Mouse (Mus musculus) heart, adult 8-10 months (tissue): ENCODE data around the gene Tctn1. TPM values are rescaled to one million over a fixed set of nuclear protein-coding genes. Genes with fewer than 3 reads are reported as not detected.
"Not testable (repeated sequence)": the region's sequence is repeated elsewhere in the genome, so short reads cannot be mapped to it uniquely, and the experiment has no call there.

Experiments used
- DNase-seq: peaks from one replicate; pipeline ENCODE4 v3.0.0; 2022; ENCODE audit warnings: low spot score
- total RNA-seq, 4 experiments: library from RNA; stranded (reverse); gene quantifications; 2 replicates each; pipeline ENCODE4 v1.2.4; 2022

The Tctn1 gene
- total RNA-seq, 4 experiments from 2014 or later, result 3.5 to 5.1 (median 3.8) TPM

- DNase-seq, result no peak
Observed at GRCm38 (mm10) chr5:122219655-122220629, 44.3 kb downstream of the Tctn1 start.

- no peak for DNase-seq
Observed at GRCm38 (mm10) chr5:122218928-122219327, 45.3 kb downstream of the Tctn1 start.

DNA sequence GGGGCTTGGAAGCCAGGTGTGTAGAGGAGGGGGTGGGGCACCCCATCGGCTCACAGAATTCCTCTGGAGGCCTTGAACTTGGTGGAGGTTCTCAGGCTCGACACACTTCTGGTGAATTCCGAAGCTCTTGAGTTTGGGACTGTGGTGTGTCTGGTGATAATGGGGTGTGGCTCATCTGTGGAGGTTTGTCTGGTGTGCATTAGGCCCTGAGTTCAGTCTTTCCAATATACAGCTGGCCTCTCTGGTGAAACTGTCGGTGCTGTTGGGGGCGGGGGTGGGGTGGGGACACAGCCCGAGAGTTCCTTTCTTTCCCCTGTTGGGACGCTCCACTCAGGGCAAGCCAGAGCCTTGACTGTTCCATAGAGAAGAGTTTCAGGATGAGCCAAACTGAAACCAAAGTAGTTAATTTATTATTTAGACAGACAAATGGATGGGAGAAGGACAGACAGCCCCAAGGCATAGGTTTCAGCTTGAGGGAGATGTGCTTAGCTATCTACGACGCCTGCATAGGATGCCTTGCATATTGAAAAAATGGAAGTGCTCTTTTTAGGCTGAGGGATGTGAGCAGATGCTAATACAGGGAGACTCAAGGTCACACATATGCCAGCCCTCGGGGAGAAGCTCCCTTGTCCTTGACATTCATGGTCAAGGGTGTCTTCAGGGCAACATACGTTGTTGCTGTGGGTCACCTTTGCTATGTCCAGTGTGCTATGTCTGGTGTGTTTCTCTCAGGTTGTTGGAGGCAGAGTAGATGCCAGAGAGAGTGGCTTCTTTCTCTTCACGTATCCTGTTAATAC, 46.0 kb downstream of the Tctn1 start:
- no peak for DNase-seq

- no peak for DNase-seq
Observed at GRCm38 (mm10) chr5:122217636-122218035, 46.6 kb downstream of the Tctn1 start.

DNA sequence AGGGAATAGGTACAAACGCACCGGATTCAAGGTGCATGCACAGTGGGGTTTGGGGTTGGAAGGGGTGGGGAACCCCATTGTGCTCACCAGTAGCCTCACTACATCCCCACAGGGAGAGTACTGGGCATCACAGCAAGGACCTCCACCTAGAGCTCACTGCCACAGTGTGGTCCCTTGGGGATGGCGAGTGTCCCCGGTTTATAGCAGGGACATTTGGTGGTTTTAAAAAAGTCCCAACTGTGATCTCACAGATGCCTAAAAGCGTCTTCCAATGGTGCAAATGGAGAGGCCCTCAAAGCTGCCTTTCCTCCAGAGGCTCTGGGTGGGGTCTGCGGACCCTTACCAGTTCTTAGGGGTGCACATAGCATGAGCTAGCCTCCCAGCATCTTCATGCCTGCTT, 50.4 kb downstream of the Tctn1 start:
- DNase-seq, result no peak

GRCm38 (mm10) chr5:122212820-122213219, 51.4 kb downstream of the Tctn1 start:
- not testable (repeated sequence) for DNase-seq

DNA sequence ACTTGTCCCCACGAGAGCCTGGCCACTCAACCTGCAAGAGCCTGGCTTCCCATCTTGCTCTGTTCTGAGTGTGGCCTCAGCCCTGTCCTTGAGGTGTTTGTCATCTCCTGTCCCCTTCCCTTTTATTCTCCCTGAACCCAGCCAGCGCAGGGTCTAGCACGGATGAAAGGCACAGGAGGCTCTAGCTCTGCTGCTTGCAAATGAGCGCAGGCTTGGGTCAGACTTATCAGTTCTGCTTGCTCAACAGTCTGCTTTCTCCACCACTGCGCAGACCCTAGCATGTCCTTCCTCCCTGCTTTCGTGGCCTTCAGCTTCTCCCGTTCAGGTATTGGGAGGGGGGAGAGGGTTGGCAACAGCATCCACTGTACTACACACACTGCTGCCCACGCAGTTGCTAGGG, 52.1 kb downstream of the Tctn1 start:
- no peak for DNase-seq

DNA sequence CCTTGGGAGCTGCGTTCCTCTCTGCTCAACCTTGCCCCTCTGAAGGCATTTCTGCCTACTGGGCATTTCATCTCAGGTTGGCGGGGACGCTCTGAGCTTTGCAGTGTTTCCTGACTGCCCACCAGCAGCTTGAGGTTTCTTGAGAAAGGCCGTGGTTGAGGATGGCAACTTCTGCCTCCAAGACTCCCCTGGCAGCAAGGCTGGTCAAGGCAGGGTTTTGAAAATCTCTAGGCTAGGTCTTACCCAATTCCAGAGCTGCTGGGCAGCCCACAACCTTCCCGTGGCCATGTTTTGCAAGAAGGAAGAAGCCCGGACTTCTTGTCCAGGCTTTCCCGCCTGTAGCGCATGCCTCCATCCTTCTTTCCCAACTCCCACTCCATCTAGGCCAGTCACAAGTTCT, 53.4 kb downstream of the Tctn1 start:
- DNase-seq, result no peak

DNA sequence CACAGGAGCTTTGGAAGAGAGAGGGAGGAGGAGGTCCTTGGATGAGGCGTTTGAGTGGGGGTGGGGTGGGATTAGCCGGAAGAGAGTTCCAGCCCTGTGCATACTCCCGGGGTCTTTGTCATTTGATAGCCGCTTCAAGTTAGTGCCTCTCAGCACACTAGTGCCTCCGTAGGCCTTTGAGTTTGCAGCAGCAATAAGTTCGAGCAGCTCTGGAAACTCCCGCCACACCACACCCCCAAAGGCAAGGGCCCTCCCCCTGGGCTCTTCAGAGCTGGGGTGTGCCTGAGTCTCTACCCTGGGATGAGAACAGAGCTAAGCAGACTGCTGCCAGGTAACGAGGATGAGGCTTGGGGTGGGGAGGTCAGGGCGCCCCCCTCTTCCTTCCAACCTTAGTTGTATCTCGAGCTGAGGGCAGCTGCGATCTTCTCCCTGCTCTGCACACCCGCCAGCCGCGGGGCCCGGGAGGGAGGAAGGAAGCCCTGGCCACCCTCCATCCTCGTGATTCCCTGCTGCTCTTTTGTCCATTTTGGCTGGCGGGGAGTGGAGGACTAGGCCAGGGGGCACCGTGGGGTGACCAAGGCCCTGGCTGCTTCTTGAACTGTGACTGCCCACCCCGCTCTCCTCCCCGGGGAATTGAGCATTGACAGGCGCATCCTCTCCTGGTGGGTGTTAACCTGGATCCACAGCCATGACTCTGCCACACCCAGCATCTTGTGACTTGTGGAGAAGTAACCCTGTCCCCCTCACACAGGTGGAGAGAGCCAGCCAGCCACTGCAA, 54.5 kb downstream of the Tctn1 start:
- DNase-seq, result peak; percentile 48

DNA sequence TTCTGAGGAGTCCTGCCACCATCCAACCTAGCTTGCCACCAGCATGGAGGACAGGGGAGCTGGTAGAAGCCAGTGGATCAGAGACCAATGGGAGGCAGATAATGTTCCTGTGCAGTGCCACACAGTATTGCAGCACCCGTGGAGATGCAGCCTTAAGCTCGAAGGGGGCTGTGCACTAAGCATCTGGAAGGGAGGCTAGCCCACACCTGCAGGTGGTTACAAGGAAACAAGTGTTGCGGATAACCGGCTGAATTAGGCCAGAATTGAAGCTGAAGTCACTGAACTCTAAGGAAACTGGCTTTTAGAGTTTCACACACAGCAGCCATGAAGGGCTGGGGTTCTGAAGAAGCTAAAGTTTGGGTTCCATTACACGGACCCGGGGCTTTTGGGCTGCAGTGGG, 55.4 kb downstream of the Tctn1 start:
- no peak for DNase-seq

DNA sequence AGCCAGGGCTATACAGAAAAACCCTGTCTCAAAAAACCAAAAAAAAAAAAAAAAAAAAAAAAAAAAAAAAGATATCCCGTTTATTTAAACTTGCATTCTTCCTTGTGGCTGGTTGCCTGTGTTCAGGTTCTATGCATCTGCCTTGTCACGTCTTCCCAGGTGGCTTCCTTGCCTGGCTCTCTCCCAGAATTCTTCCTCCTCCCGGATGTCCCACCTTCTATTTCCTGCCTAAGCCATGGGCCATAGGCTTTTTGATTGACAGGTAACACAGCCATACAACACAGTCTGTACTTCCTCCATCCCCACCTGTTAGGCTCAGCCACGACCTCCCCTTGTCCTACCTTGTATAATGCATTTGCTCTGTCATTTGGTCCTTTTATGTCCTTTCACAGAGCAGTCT, 57.8 kb downstream of the Tctn1 start, which contains the start of gene Hvcn1:
Gene Hvcn1 (plus strand): TSS at position 330 of the 400 bp plus-strand sequence.
- DNase-seq, result no peak

GRCm38 (mm10) chr5:122204180-122204579, 60.1 kb downstream of the Tctn1 start:
- DNase-seq, result no peak

DNA sequence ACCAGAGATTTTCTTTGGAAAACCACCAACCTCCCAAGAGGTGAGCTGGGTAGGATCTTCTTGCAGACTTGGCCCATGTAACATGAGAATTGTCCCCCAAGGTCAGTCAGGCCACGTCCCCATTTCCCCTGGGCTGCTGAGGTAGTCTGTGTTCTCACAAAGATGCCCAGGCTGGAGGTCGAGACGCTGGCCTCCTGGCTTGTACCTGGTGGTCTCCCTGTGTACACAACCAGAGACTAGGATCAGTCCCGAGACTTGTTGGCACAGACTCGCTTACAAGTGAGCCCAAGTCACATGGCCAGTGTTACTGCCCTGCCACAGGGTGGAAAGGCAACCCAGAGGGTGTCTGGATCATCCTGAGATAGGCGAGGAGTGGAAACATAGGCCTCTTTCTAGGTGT, 62.4 kb downstream of the Tctn1 start:
- no peak for DNase-seq

- DNase-seq, result no peak
Observed at GRCm38 (mm10) chr5:122200872-122201271, 63.4 kb downstream of the Tctn1 start.

DNA sequence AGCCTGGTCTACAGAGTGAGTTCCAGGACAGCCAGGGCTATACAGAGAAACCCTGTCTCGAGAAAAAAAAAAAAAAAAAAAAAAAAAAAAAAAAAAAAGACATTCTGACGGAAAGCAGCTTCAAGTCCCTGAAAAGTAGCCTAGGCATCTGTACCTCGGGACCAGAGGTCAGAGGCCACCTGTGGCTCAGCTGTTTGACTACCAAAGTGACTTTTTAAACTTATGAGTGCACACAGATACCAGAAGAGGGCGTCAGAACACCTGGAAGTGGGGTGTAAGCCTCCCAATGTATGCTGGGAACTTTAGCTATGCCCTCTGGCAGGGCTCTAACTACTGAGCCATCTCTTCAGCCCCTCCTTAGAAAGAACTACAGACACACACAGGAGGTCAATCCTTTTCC, 71.9 kb downstream of the Tctn1 start:
- no peak for DNase-seq

DNA sequence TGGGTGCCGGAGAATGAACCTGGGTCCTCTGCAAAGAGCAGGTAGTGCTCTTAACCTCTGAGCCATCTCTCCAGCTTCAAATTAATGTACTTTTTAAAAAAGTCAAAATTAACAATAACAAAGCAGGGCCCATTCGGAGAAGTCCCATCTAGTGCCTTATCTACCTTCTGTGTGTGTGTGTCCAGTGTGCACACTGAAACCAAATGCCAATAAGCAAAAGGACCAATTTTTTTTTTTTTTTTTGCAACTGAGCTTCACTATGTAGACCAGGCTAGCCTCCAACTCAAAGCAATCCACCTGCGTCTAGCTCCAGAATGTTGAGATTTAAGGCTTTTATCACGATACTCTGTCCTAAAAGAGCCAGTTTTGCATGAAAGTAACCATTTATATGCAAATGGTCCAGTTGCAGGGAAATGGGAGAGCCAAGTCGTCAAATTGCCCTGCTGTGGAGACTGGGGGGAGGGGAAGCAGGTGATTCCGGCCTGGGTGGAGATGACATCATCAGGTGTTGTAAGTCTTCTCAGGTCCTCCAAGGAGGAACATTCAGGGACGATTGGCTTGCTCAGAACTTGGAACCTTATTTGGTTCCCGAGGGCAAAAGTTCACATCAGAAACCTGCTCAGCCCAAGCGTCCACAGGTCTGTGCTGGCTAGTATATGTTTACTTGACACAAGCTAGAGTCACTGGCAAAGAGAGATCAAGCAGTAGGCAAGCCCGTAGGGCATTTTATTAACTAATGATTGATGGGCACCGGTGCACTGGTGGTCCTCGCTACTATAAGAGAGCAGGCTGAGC, 72.8 kb downstream of the Tctn1 start:
- no peak for DNase-seq

DNA sequence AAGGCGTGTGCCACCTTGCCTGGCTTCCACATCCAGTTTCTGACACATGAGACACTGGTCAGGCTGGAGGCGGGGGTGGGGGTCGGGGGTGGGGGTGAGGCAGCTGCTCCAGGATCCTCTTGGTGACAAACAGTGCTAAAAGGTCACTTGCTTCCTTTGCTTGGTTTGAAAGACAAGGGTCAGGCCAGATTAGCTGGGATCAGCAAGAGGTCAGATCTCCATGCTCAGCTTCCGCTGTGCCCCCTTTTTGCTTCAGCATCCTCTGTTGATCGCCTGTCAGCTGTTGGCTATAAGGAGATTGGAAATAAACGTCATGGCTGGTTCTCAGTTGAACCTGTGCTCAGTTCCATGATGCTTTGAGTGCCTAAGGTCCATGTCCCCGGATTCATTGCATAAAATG, 73.8 kb downstream of the Tctn1 start:
- no peak for DNase-seq

GRCm38 (mm10) chr5:122189115-122189514, 75.1 kb downstream of the Tctn1 start:
- DNase-seq, result no peak
